Mouse (Mus musculus) cerebellum, postnatal 10 days (tissue): ENCODE measurements at regions not wholly inside any gene's neighbourhood (a gene's known extent, or its start where the extent isn't known, plus 50 kb on each side); places are given as distances from the start of the nearest gene placed in this dataset.
A peak's percentile ranks its signal among the peaks of the same experiment; 100 is the strongest.

ENCODE experiments used
- DNase-seq, 2 experiments: peaks; one replicate each; pipeline ENCODE4 v3.0.0; 2021; ENCODE audit warnings: mixed read lengths in 2 of 2

- DNase-seq = peak; percentile 38 to 47
These were observed 171.4 kb upstream of the Tenm3 start for GRCm38 (mm10) chr8:49015200-49015599.

GRCm38 (mm10) chr8:49006236-49006965 is 162.7 kb upstream of the Tenm3 start:
- DNase-seq = no peak

- DNase-seq = no peak
These were observed 137.9 kb upstream of the Tenm3 start for GRCm38 (mm10) chr8:48981667-48982066.

- no peak for DNase-seq
These were observed 137.0 kb upstream of the Tenm3 start for GRCm38 (mm10) chr8:48980755-48981154.

GRCm38 (mm10) chr8:48970655-48971054 is 126.9 kb upstream of the Tenm3 start:
- DNase-seq = no peak

- DNase-seq = peak in 1 of 2 experiments; percentile 5
These were observed 121.2 kb upstream of the Tenm3 start for GRCm38 (mm10) chr8:48964929-48965328.

GRCm38 (mm10) chr8:48957614-48958013 is 113.9 kb upstream of the Tenm3 start:
- DNase-seq = no peak

- DNase-seq = no peak
These were observed 107.7 kb upstream of the Tenm3 start for GRCm38 (mm10) chr8:48951412-48951811.

- DNase-seq = no peak
These were observed 100.4 kb upstream of the Tenm3 start for GRCm38 (mm10) chr8:48944177-48944576.

- DNase-seq = no peak
These were observed 93.4 kb upstream of the Tenm3 start for GRCm38 (mm10) chr8:48937144-48937543.

GRCm38 (mm10) chr8:48927135-48927534 is 83.4 kb upstream of the Tenm3 start:
- no peak for DNase-seq

GRCm38 (mm10) chr8:48915275-48915674 is 71.5 kb upstream of the Tenm3 start:
- DNase-seq = no peak

GRCm38 (mm10) chr8:48912842-48913241 is 69.1 kb upstream of the Tenm3 start:
- DNase-seq = no peak

- DNase-seq = no peak
These were observed 58.1 kb upstream of the Tenm3 start for GRCm38 (mm10) chr8:48901668-48902406.

- DNase-seq = no peak
These were observed 52.9 kb upstream of the Tenm3 start for GRCm38 (mm10) chr8:48896687-48897086.

GRCm38 (mm10) chr8:48896251-48896650 is 52.5 kb upstream of the Tenm3 start:
- DNase-seq = peak; percentile 6 to 7

GRCm38 (mm10) chr8:48895586-48895985 is 51.8 kb upstream of the Tenm3 start:
- DNase-seq = peak; percentile 5 to 6
